Mouse (Mus musculus) layer of hippocampus, adult 18-20 months (tissue): ENCODE data around the gene Ndc1. TPM values are rescaled to one million over a fixed set of nuclear protein-coding genes. Genes with fewer than 3 reads are reported as not detected.
"Not testable (repeated sequence)": the region's sequence is repeated elsewhere in the genome, so short reads cannot be mapped to it uniquely, and the experiment has no call there.

Experiments used
- DNase-seq, 2 experiments: peaks; one replicate each; pipeline ENCODE4 v3.0.0; 2022; ENCODE audit warnings: low spot score in 2 of 2
- long read RNA-seq: library from polyadenylated mRNA; stranded (forward); transcript quantifications from one replicate; pipeline ENCODE4 v2.0.0, GENCODE M21; 2021
- total RNA-seq, 2 experiments: library from RNA; stranded (reverse); gene quantifications; 2 replicates each; pipeline ENCODE4 v1.2.3; 2021

The Ndc1 gene
- total RNA-seq: 10 to 100 TPM; 10.8 to 12.6 TPM
- long read RNA-seq, full-length matches to known transcripts: 12 of 16 reads
- long read RNA-seq, partial matches to known transcripts: 1 of 16 reads
- long read RNA-seq, other reads (novel, unspliced or antisense): 3 of 16 reads

- peak; percentile 84 to 93 for DNase-seq
Observed at GRCm38 (mm10) chr4:107367567-107368314, at the start of gene Ndc1. Gene Ndc1, plus strand, starts transcription at chr4:107367784.

GRCm38 (mm10) chr4:107318646-107319045, 48.9 kb upstream of the Ndc1 start:
- peak in 1 of 2 experiments; percentile 15 for DNase-seq

- no peak for DNase-seq
Observed at GRCm38 (mm10) chr4:107321041-107321440, 46.5 kb upstream of the Ndc1 start.

GRCm38 (mm10) chr4:107323113-107323512, 44.5 kb upstream of the Ndc1 start:
- DNase-seq: no peak

- no peak for DNase-seq
Observed at GRCm38 (mm10) chr4:107328530-107328929, 39.1 kb upstream of the Ndc1 start.

GRCm38 (mm10) chr4:107333514-107333913, 34.1 kb upstream of the Ndc1 start:
- DNase-seq: no peak

GRCm38 (mm10) chr4:107336356-107336755, 31.2 kb upstream of the Ndc1 start:
- no peak for DNase-seq

- no peak for DNase-seq
Observed at GRCm38 (mm10) chr4:107337455-107337854, 30.1 kb upstream of the Ndc1 start.

GRCm38 (mm10) chr4:107341354-107341753, 26.2 kb upstream of the Ndc1 start:
- no peak for DNase-seq

GRCm38 (mm10) chr4:107344612-107345011, 23.0 kb upstream of the Ndc1 start:
- DNase-seq: peak; percentile 50 to 74

- DNase-seq: no peak
Observed at GRCm38 (mm10) chr4:107347221-107347620, 20.4 kb upstream of the Ndc1 start.

- peak in 1 of 2 experiments; percentile 16 for DNase-seq
Observed at GRCm38 (mm10) chr4:107348529-107349310, 18.9 kb upstream of the Ndc1 start.

GRCm38 (mm10) chr4:107349311-107350008, 18.1 kb upstream of the Ndc1 start:
- peak; percentile 16 to 70 for DNase-seq

- no peak for DNase-seq
Observed at GRCm38 (mm10) chr4:107351368-107351767, 16.2 kb upstream of the Ndc1 start.

GRCm38 (mm10) chr4:107353612-107354011, 14.0 kb upstream of the Ndc1 start:
- no peak for DNase-seq

- DNase-seq: no peak
Observed at GRCm38 (mm10) chr4:107354126-107354525, 13.5 kb upstream of the Ndc1 start.

GRCm38 (mm10) chr4:107354543-107354942, 13.0 kb upstream of the Ndc1 start:
- DNase-seq: no peak

GRCm38 (mm10) chr4:107357172-107357571, 10.4 kb upstream of the Ndc1 start:
- not testable (repeated sequence) for DNase-seq

- DNase-seq: peak; percentile 63 to 66
Observed at GRCm38 (mm10) chr4:107358460-107358859, 9.1 kb upstream of the Ndc1 start.

- no peak for DNase-seq
Observed at GRCm38 (mm10) chr4:107360457-107361145, 7.0 kb upstream of the Ndc1 start.

GRCm38 (mm10) chr4:107362755-107363154, 4.8 kb upstream of the Ndc1 start:
- DNase-seq: no peak
